Mouse (Mus musculus): ENCODE data around the gene Cdk17. TPM values are rescaled to one million over a fixed set of nuclear protein-coding genes. Genes with fewer than 3 reads are reported as not detected.

The Cdk17 gene
- polyA plus RNA-seq, 1 experiment from 2014 or later: 67.8 TPM

DNA sequence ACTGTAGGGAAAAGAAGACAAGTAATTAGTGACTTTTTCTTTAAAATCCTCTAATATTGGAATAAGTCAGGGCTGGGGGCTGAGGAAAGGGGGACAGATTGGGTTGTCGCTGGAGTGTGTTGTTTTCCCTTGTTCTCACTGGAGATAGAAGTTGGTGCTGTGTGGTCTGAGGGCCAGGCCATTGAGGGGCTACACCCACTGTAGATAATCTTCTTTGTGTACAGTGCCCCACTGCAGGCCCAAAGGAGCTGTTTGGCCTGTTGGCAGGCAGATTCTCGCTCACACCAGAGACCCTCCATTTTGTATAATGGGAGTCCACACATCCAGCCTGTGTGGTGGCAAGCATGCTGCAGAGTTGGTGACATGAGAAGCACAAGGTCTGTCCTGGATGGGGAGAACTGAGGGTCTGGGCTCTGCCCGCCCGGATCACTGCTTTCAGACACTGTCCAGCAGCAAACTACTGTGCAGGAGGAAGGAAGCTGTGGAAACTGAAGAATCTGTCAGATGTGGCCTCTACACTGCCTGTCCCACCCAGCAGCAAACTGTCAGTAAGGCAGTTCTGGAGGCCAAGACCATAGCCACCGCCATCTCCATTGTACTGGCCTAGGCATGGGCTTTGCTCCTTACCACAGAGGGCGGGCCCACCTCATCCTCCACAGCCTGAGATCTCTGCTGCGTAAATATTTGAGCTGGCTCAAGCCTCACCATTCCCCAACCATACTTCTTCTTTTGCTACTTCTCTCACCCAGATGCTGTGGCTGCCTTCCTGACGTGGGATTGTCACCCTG is 30.0 kb downstream of the Cdk17 start:
- ATAC-seq (ENCODE audit: low FRiP score, low TSS enrichment) (no peak), DNase-seq (no peak)
- Histone ChIP-seq H3K9ac (replicated peaks; ENCODE audit: low read length) (no peak overlapping the region), H3K9me3 (ENCODE audit: control insufficient read depth, low read length) (no peaks in the 10 kb centered on the region), H3K36me3 (ENCODE audit: control insufficient read depth, insufficient read depth, low read length) (no peaks in the 10 kb centered on the region), H3K27ac (replicated peaks; ENCODE audit: low read depth, low read length) (no peak overlapping the region), H3K4me3 (replicated peaks; ENCODE audit: low read depth, low read length) (no peak overlapping the region), H3K27me3 (ENCODE audit: control insufficient read depth, insufficient read depth, low read length) (no peaks in the 10 kb centered on the region), H3K4me2 (ENCODE audit: low read length) (no peak overlapping the region), H3K4me1 (ENCODE audit: control insufficient read depth, insufficient read depth, low read length) (peaks cover 14% of the 10 kb centered on the region)
- 86% methylated on average over 8 of the region's 8 CpGs for WGBS

DNA sequence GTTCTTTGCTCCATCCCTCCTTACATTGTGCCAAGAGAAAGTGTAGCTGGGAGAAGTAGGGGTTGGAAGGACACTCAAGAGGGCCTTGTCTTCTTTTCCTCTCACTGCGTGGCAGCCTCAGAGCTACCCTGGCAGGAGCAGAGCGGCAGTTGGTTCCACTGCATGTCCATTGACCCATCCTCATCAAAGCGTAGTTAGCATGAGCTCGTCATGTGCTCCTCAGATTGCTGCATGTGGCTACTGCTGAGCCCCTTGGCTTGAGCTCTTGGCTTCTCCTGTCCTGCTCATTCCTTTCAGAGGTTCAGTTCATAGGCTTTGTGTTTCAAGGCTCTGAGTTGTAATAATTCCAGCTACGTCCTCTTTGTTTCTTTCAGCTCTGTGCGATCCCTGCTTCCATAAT is 36.4 kb downstream of the Cdk17 start:
- no peak overlapping the region for H3K4me2 ChIP-seq (ENCODE audit: low read length)
- no peaks in the 10 kb centered on the region for H3K36me3 ChIP-seq (ENCODE audit: control insufficient read depth, insufficient read depth, low read length)
- no peak overlapping the region for H3K4me3 ChIP-seq (replicated peaks; ENCODE audit: low read depth, low read length)
- ATAC-seq (ENCODE audit: low FRiP score, low TSS enrichment): no peak
- peaks cover 11% of the 10 kb centered on the region for H3K4me1 ChIP-seq (ENCODE audit: control insufficient read depth, insufficient read depth, low read length)
- no peaks in the 10 kb centered on the region for H3K27me3 ChIP-seq (ENCODE audit: control insufficient read depth, insufficient read depth, low read length)
- no peak overlapping the region for H3K9ac ChIP-seq (replicated peaks; ENCODE audit: low read length)
- H3K9me3 ChIP-seq (ENCODE audit: control insufficient read depth, low read length): no peaks in the 10 kb centered on the region
- 94% methylated on average over 6 of the region's 6 CpGs for WGBS
- no peak for DNase-seq
- no peak overlapping the region for H3K27ac ChIP-seq (replicated peaks; ENCODE audit: low read depth, low read length)

- Histone ChIP-seq H3K9me3 (ENCODE audit: control insufficient read depth, low read length) (no peaks in the 10 kb centered on the region), H3K4me2 (ENCODE audit: low read length) (no peak overlapping the region), H3K4me1 (ENCODE audit: control insufficient read depth, insufficient read depth, low read length) (peaks cover 11% of the 10 kb centered on the region), H3K27me3 (ENCODE audit: control insufficient read depth, insufficient read depth, low read length) (no peaks in the 10 kb centered on the region), H3K9ac (replicated peaks; ENCODE audit: low read length) (no peak overlapping the region), H3K27ac (replicated peaks; ENCODE audit: low read depth, low read length) (no peak overlapping the region), H3K4me3 (replicated peaks; ENCODE audit: low read depth, low read length) (no peak overlapping the region), H3K36me3 (ENCODE audit: control insufficient read depth, insufficient read depth, low read length) (no peaks in the 10 kb centered on the region)
- DNase-seq (no peak), ATAC-seq (ENCODE audit: low FRiP score, low TSS enrichment) (no peak)
- 95% methylated on average over 3 of the region's 3 CpGs for WGBS
These were observed 38.3 kb downstream of the Cdk17 start for GRCm38 (mm10) chr10:93198958-93199357.

DNA sequence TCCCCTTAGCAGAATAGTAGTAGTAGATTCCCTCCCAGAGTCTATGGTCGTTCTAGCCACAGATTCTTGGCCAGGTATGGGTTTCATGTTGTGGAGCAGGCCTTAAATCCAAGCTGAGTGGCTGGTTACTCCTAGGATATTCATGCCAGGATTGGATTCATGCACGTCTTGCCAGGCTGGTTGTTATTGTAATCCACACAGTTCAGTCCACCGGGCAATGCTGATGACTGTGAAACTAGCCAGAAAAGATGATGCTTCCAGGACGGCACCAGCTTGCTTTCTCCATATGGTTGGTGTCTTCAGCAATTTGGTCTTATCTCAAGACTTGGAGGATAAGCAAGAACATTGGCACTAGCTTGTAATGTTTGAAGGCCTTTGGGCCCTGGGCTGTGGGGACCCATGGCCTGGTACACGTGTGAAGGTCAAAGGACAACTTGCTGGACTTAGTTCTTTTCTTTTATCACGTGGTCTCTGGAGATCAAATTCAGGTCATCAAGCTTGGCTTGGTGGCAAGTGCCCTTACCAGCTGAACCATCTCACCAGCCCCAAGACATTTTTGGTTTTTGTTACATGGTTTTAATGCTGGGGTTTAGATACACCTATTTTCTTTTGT is 41.3 kb downstream of the Cdk17 start:
- no peak for ATAC-seq (ENCODE audit: low FRiP score, low TSS enrichment)
- 93% methylated on average over 6 of the region's 6 CpGs for WGBS

GRCm38 (mm10) chr10:93205287-93205956 is 44.7 kb downstream of the Cdk17 start:
- no peak overlapping the region for H3K4me3 ChIP-seq (replicated peaks; ENCODE audit: low read depth, low read length)
- H3K4me2 ChIP-seq (ENCODE audit: low read length): no peak overlapping the region
- WGBS: 89% methylated on average over 4 of the region's 4 CpGs
- no peak overlapping the region for H3K9ac ChIP-seq (replicated peaks; ENCODE audit: low read length)
- peaks cover 3% of the 10 kb centered on the region; the same call in 1 of the 2 replicates for H3K36me3 ChIP-seq (ENCODE audit: control insufficient read depth, insufficient read depth, low read length)
- ATAC-seq (ENCODE audit: low FRiP score, low TSS enrichment) (no peak), DNase-seq (no peak)
- H3K4me1 ChIP-seq (ENCODE audit: control insufficient read depth, insufficient read depth, low read length): no peaks in the 10 kb centered on the region
- H3K9me3 ChIP-seq (ENCODE audit: control insufficient read depth, low read length): no peaks in the 10 kb centered on the region
- H3K27me3 ChIP-seq (ENCODE audit: control insufficient read depth, insufficient read depth, low read length): no peaks in the 10 kb centered on the region
- no peak overlapping the region for H3K27ac ChIP-seq (replicated peaks; ENCODE audit: low read depth, low read length)

More for the DNA sequence above, 41.3 kb downstream of the Cdk17 start:
- H3K9ac ChIP-seq (replicated peaks; ENCODE audit: low read length): no peak overlapping the region
- no peak for DNase-seq
- H3K9me3 ChIP-seq (ENCODE audit: control insufficient read depth, low read length): no peaks in the 10 kb centered on the region
- H3K4me1 ChIP-seq (ENCODE audit: control insufficient read depth, insufficient read depth, low read length): no peaks in the 10 kb centered on the region
- no peaks in the 10 kb centered on the region for H3K36me3 ChIP-seq (ENCODE audit: control insufficient read depth, insufficient read depth, low read length)
- no peak overlapping the region for H3K4me3 ChIP-seq (replicated peaks; ENCODE audit: low read depth, low read length)
- no peak overlapping the region for H3K4me2 ChIP-seq (ENCODE audit: low read length)
- no peaks in the 10 kb centered on the region for H3K27me3 ChIP-seq (ENCODE audit: control insufficient read depth, insufficient read depth, low read length)
- no peak overlapping the region for H3K27ac ChIP-seq (replicated peaks; ENCODE audit: low read depth, low read length)

- Histone ChIP-seq H3K9ac (replicated peaks; ENCODE audit: low read length) (no peak overlapping the region), H3K27me3 (ENCODE audit: control insufficient read depth, insufficient read depth, low read length) (no peaks in the 10 kb centered on the region), H3K4me1 (ENCODE audit: control insufficient read depth, insufficient read depth, low read length) (no peaks in the 10 kb centered on the region), H3K4me2 (ENCODE audit: low read length) (no peak overlapping the region), H3K9me3 (ENCODE audit: control insufficient read depth, low read length) (no peaks in the 10 kb centered on the region), H3K27ac (replicated peaks; ENCODE audit: low read depth, low read length) (no peak overlapping the region), H3K4me3 (replicated peaks; ENCODE audit: low read depth, low read length) (no peak overlapping the region), H3K36me3 (ENCODE audit: control insufficient read depth, insufficient read depth, low read length) (peaks cover 3% of the 10 kb centered on the region; the same call in 1 of the 2 replicates)
- DNase-seq (no peak), ATAC-seq (ENCODE audit: low FRiP score, low TSS enrichment) (no peak)
- WGBS: 97% methylated on average over 5 of the region's 5 CpGs
These were observed 46.5 kb downstream of the Cdk17 start for GRCm38 (mm10) chr10:93207176-93207575.

- peaks cover 31% of the 10 kb centered on the region for H3K36me3 ChIP-seq (ENCODE audit: control insufficient read depth, insufficient read depth, low read length)
- H3K9me3 ChIP-seq (ENCODE audit: control insufficient read depth, low read length): no peaks in the 10 kb centered on the region
- DNase-seq (no peak), ATAC-seq (ENCODE audit: low FRiP score, low TSS enrichment) (no peak)
- no peaks in the 10 kb centered on the region for H3K27me3 ChIP-seq (ENCODE audit: control insufficient read depth, insufficient read depth, low read length)
- no peak overlapping the region for H3K4me2 ChIP-seq (ENCODE audit: low read length)
- 96% methylated on average over 2 of the region's 2 CpGs for WGBS
- H3K4me3 ChIP-seq (replicated peaks; ENCODE audit: low read depth, low read length): no peak overlapping the region
- H3K4me1 ChIP-seq (ENCODE audit: control insufficient read depth, insufficient read depth, low read length): no peaks in the 10 kb centered on the region
- H3K27ac ChIP-seq (replicated peaks; ENCODE audit: low read depth, low read length): no peak overlapping the region
- no peak overlapping the region for H3K9ac ChIP-seq (replicated peaks; ENCODE audit: low read length)
These were observed 52.0 kb downstream of the Cdk17 start for GRCm38 (mm10) chr10:93212699-93213098.

- Histone ChIP-seq H3K36me3 (ENCODE audit: control insufficient read depth, insufficient read depth, low read length) (peaks cover 38% of the 10 kb centered on the region), H3K27ac (replicated peaks; ENCODE audit: low read depth, low read length) (no peak overlapping the region), H3K4me3 (replicated peaks; ENCODE audit: low read depth, low read length) (no peak overlapping the region), H3K27me3 (ENCODE audit: control insufficient read depth, insufficient read depth, low read length) (no peaks in the 10 kb centered on the region), H3K4me2 (ENCODE audit: low read length) (no peak overlapping the region), H3K4me1 (ENCODE audit: control insufficient read depth, insufficient read depth, low read length) (no peaks in the 10 kb centered on the region), H3K9ac (replicated peaks; ENCODE audit: low read length) (no peak overlapping the region), H3K9me3 (ENCODE audit: control insufficient read depth, low read length) (no peaks in the 10 kb centered on the region)
- WGBS: 89% methylated on average over 7 of the region's 7 CpGs
- DNase-seq (no peak), ATAC-seq (ENCODE audit: low FRiP score, low TSS enrichment) (no peak)
These were observed 52.7 kb downstream of the Cdk17 start for GRCm38 (mm10) chr10:93213339-93213738.
